Mouse (Mus musculus): ENCODE measurements at regions not wholly inside any gene's neighbourhood (a gene's known extent, or its start where the extent isn't known, plus 50 kb on each side); places are given as distances from the start of the nearest gene placed in this dataset.

DNA sequence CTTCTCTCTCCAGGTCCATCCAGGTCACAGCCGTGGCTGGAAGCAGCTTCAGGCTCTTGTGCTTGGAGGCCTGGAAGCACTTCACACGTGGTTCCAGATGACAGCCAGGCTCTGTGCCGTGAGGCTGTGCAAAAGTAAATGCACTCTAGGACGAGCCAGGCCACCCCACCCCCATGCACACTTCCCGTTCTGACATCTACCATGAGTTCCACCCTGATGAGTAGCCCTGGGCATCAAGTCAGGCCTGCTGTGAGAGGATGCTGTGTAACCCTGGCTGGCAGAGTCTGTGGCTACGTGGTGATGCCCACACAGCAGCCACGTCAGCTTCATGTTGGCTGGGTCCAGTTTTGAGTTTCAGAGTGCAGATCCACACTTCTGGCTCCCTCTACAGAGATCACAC lies 202.4 kb upstream of the Sulf2 start:
- in situ Hi-C loops (cut with MboI, MseI), result loop anchor here in 1 of 2 experiments (10.0 kb wide), 1 partner anchor 623 kb away; no protein-coding TSS in a partner anchor

DNA sequence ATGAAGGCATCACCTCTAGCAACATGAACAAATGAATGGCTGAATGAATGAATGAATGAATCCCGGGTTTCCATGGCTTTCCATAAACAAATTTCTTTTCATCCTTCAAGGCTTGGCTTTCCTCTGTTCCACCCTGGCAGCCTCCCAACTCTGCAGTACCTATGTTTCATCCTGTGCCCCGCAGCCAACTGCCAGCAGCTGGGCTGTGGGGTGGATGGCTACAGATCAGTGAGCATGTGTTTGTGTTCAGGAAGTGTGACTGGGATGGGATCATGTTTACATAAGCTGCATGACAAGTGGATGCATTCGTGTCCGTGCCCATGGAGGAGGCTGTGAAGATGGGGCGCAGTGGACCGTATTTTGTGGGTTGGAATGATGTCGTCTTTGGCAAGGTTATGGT lies 200.5 kb upstream of the Sulf2 start:
- in situ Hi-C loops (cut with MboI, MseI), result loop anchor here in 1 of 2 experiments (10.0 kb wide), 1 partner anchor 621 kb away; no protein-coding TSS in a partner anchor

- in situ Hi-C loops (cut with MboI, MseI), result loop anchor here in 1 of 2 experiments (10.0 kb wide), 1 partner anchor 621 kb away; no protein-coding TSS in a partner anchor
Observed at GRCm38 (mm10) chr2:166355446-166355845, 200.0 kb upstream of the Sulf2 start.

- in situ Hi-C loops (cut with MboI, MseI), result loop anchor here in 1 of 2 experiments (10.0 kb wide), 1 partner anchor 620 kb away; no protein-coding TSS in a partner anchor
Observed at GRCm38 (mm10) chr2:166354391-166354790, 198.9 kb upstream of the Sulf2 start.

DNA sequence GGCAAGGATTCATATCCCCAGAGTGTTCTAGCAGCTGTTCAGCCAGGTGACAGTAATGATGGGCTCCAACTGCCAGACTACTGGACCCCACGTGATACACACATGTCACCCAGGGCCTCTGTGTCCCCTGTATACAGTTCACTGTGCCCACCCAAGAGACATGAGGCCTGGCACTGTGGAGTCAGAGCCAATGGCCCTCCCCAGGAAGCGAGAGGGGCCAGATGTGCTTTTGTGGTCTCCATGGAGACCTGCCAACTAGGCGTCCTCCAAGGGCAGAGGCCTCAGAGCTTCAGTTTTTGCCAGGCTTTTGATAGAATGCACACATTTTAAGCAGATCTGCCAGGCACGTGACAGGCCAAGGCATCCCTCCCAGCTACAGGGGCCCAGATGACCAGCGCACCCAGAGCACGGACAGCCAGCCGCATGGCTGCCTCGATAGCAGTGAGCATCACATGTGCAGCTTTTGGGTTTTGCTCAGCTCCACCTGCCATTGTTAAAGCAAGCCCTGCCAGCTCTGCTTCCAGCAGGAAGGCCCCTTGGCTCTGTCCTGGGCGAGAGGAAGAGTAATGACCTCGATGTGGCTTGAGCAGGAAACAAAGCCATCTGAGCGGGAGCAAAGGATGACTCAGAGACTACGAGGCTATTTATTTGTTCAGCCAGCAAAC lies 198.1 kb upstream of the Sulf2 start:
- in situ Hi-C loops (cut with MboI, MseI), result loop anchor here in 1 of 2 experiments (10.0 kb wide), 1 partner anchor 619 kb away; no protein-coding TSS in a partner anchor

DNA sequence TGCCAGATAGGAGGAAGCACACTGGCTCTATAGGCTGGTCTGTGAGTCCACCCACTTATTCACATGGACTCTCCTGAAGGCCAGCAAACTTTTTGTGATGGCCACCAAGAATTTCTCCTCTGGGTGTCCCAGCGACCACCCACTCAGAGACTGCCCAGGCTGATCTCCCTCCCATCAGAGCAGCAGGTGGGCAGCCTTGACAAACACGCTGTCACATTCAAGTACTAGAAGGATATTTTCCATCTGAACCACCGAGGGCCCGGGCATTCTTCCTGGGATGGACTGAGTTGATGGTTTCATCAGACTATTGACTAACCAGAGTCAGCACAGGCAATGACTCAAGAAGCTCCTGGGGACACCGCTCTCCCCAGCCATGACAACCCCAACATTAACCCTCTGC lies 196.5 kb upstream of the Sulf2 start:
- in situ Hi-C loops (cut with MboI, MseI), result loop anchor here in 1 of 2 experiments (10.0 kb wide), 1 partner anchor 617 kb away; no protein-coding TSS in a partner anchor

- in situ Hi-C loops (cut with MboI, MseI), result loop anchor here in 1 of 2 experiments (10.0 kb wide), 1 partner anchor 617 kb away; no protein-coding TSS in a partner anchor
Observed at GRCm38 (mm10) chr2:166351581-166351980, 196.1 kb upstream of the Sulf2 start.

DNA sequence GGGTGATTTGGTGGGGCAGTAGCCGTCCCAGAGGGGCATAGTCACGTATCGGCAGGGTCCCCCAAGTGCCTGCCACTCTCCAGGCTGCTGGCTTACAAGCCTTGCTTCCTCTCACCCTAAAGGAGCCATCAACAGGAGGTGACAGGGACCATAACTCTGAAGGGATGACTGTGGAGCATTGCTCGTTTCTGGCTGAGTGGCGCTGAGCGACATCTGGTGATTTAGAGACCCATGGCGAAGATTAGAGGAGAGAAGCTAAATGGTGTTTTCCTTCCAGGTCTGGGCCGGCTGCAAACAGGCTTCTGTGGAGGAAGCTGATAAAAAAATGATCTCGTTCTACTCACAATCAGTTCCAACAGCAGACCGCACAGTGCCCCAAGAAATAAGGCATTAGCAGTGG lies 193.2 kb upstream of the Sulf2 start:
- in situ Hi-C loops (cut with MboI, MseI), result no loop called here

- in situ Hi-C loops (cut with MboI, MseI), result no loop called here
Observed at GRCm38 (mm10) chr2:166346421-166347182, 191.1 kb upstream of the Sulf2 start.

DNA sequence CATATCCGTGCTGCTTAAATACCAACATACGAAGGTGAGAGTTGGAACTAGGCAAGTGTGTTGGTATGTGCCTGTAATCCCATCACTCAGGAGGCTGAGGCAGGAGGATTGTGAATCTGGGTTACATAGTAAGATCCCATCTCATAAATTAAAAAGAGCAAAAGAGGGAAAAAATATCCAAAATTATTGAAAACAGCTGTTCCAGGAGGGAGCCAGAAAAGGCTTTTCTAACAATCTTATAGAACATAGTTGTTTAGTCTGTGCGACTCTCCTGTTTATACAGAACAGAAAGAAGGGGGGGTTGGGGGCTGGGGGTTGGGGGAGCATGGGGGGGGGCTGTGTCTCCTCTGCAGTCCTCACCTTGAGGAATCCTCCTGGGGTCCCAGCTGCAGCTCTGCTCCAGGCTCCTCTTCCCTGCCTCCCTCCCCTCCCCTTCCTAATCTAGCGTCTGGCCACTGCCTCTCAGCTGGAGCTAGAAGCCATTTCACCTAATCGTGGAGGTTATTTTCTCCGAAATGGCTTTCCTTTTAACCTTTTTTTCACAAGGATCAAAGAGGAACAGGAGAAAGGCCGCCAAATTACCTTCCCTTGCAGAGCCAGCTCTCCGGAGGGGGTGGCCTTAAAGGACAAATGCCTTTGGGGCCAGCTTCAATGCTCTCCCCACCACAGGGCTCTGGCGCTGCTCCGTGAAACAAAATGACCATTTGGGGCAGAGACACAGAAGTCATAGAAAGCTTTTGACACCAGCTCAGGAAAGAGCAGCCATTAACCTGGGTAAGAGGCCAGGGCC lies 188.3 kb upstream of the Sulf2 start:
- in situ Hi-C loops (cut with MboI, MseI), result no loop called here

- in situ Hi-C loops (cut with MboI, MseI), result no loop called here
Observed at GRCm38 (mm10) chr2:166342407-166342806, 186.9 kb upstream of the Sulf2 start.

DNA sequence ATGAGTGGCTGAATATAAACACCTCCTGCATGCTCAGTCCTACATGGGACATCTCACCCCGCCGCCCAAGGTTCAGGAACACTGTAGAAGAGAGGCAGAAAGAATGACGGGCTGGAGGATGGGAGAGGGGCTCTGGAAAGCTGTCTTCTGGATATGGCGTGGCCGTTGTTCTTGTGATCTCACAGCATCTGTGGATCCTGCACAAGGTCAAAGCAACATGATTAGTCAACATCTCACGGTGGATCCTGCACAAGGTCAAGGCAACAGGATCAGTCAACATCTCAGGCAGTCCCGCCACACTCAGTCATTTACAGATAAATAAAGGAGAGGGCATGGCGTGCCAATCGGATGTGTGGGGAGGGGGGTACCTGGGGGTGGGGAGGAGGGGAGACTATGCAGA lies 184.7 kb upstream of the Sulf2 start:
- in situ Hi-C loops (cut with MboI, MseI), result no loop called here

DNA sequence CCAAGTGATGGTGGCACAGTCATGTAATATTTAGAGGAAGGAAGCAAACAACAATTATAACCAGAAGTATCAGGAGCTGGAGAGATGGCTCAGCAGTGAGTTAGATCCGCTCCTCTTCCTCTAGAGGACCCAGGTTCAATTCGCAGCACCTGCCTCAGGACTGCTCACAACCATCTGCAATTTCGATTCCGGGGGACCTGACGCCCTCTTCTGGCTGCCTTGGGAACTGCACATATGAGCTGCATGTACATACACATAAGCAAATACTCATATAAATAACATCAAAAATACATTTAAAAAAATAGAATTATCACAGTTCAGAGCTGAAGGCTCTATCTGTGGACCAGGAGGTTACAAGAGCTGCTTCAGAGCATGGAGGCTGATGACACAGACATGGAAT lies 184.0 kb upstream of the Sulf2 start:
- in situ Hi-C loops (cut with MboI, MseI), result no loop called here

DNA sequence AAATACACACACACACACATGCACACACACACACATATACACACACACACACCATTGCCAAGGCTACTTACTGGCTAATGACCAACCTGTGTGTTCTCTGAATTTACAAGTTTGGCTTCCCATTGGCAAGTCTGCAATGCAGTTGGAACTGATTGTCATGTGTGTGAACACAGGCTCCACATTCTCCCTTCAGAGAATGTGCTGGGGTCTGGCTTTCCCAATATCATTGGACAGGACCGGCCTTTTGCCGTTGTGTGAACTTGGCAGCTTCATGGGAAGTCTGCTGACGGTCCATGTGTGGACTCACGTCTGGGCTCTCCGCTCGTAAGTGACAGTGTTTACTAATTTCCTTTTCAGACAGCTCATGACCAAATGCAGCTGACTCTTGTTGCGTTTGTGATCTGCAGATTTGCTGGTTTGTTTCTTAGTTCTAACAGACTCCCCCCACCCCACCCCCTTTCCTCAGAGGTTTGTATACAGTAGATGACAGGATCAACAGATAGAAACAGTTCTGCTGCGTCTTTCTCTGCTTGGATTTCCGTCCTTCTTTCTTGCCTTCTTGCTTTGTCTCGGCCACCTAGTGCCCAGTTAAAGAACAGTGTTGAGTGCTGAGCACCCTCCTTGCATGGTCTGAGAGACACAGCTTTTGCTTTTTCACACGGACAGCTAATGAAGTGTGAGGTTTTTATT lies 183.1 kb upstream of the Sulf2 start:
- in situ Hi-C loops (cut with MboI, MseI), result no loop called here

DNA sequence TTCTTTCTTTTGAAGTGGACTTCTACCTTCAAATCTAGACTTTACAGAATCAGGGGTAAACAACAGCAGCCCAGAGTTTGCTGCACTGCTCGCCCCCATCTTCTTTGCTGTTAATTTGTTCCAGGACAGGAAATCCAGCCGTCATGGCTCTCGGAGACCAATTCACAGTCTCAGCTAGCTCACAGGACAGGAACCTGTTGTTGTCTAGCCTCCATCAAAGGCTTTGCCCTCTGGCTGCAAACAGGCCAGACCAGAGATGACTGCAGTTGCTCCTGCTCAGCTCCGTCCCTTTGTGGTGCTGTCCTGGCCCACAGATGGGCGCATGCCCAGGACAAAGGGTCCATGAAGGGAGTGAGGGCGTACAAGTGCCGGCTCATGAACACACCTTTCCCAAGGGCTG lies 182.2 kb upstream of the Sulf2 start:
- in situ Hi-C loops (cut with MboI, MseI), result no loop called here

- in situ Hi-C loops (cut with MboI, MseI), result no loop called here
Observed at GRCm38 (mm10) chr2:166335702-166336101, 180.2 kb upstream of the Sulf2 start.

- in situ Hi-C loops (cut with MboI, MseI), result no loop called here
Observed at GRCm38 (mm10) chr2:166334559-166334958, 179.1 kb upstream of the Sulf2 start.

DNA sequence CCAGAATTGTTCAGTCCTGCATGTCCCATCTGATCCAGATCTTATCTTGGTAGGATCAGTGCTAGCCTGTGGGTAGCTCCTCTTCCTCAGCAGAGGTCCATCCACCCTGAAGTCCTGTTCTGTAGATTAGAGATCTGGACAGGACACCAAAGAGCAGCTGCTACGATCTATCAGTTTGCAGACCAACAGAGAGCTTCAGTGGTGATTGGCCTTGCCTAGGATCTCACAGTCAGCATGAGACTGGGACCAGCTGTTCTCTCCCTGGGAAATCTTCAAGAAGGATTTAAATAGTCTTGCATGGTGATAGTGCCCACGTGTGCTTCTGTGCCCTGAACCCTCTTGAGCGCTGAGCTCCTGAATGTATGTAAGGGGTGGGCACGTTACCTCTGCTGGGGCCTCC lies 178.4 kb upstream of the Sulf2 start:
- in situ Hi-C loops (cut with MboI, MseI), result no loop called here

- in situ Hi-C loops (cut with MboI, MseI), result no loop called here
Observed at GRCm38 (mm10) chr2:166332748-166333417, 177.4 kb upstream of the Sulf2 start.

DNA sequence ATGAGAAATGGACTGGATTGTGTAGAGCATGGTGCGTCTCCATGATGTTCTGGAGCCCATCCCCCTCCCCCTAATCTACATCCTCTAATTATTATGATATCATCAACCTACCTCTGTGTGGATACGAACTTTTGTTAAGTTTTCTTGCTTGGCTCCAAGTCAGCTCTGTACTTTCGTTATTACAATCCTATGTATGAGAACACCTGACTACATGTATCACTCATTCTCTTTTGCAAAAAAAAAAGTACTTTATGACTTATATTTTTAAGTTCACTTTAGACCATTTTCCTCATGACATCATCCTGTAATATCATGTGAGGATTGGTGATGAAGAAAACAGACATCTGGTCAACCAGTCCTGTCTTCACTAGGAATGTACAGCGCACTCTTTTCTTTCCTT lies 175.7 kb upstream of the Sulf2 start:
- in situ Hi-C loops (cut with MboI, MseI), result no loop called here

DNA sequence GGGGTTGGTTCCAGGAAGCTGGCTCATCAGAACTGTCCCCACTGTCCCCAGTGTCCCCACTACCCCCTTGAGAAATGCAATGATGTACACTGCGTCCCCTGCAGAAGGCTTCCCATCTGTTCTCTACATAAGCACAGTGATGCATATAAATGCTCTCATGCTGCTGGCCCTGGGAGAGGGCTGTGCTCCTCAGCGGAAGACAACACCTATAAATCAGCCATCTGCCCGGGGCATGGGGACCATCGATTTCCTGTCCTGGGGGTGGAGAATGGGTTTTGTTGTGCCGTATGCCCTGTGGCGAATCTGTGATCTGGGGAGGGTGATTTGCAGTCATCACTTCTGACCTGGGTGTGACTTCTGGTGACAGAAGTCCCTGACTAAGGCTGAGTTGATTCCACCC lies 174.9 kb upstream of the Sulf2 start:
- in situ Hi-C loops (cut with MboI, MseI), result no loop called here
